Mouse (Mus musculus): ENCODE results near the gene Fbxw28. TPM values are rescaled to one million over a fixed set of nuclear protein-coding genes. Genes with fewer than 3 reads are reported as not detected.
"Not testable (repeated sequence)": the region's sequence is repeated elsewhere in the genome, so short reads cannot be mapped to it uniquely, and the experiment has no call there.

The Fbxw28 gene
- not detected in 2 replicates for polyA plus RNA-seq (2012; rRNA removed)

GRCm38 (mm10) chr9:109339559-109339958, at the start of gene Fbxw28:
Fbxw28 (minus strand) TSS chr9:109339659.
- DNase-seq; H3K4me3 ChIP-seq (ENCODE audit: insufficient read depth, low read depth, low read length); H3K27me3 ChIP-seq (replicated peaks; ENCODE audit: control insufficient read depth, insufficient read depth, low read length); H3K36me3 ChIP-seq (ENCODE audit: control insufficient read depth, insufficient read depth, low read length); H3K4me1 ChIP-seq (ENCODE audit: control insufficient read depth, insufficient read depth, low read length); H3K27ac ChIP-seq (ENCODE audit: insufficient read depth, low read depth, low read length): not testable (repeated sequence)
- WGBS: 100% methylated on average over 1 of the region's 1 CpGs

- H3K4me3 ChIP-seq (ENCODE audit: insufficient read depth, low read depth, low read length); H3K36me3 ChIP-seq (ENCODE audit: control insufficient read depth, insufficient read depth, low read length); DNase-seq; H3K27ac ChIP-seq (ENCODE audit: insufficient read depth, low read depth, low read length); H3K4me1 ChIP-seq (ENCODE audit: control insufficient read depth, insufficient read depth, low read length); H3K27me3 ChIP-seq (replicated peaks; ENCODE audit: control insufficient read depth, insufficient read depth, low read length): not testable (repeated sequence)
- WGBS: 100% methylated on average over 1 of the region's 1 CpGs
These were observed 51.9 kb downstream of the Fbxw28 start, which contains the start of gene Fbxw14 for GRCm38 (mm10) chr9:109287576-109287975. Fbxw14 (minus strand) TSS chr9:109287676.

Other genes starting within 250 kb of the Fbxw28 start
- gene Plxnb1, start 244.3 kb downstream of the Fbxw28 start, polyA plus RNA-seq (2012; rRNA removed): 16.7 and 21.7 TPM in 2 replicates
- gene Fbxw21, start 177.6 kb downstream of the Fbxw28 start, polyA plus RNA-seq (2012; rRNA removed): not detected in 2 replicates
- gene Fbxw13, start 143.7 kb downstream of the Fbxw28 start, polyA plus RNA-seq (2012; rRNA removed): not detected in 2 replicates
- gene Fbxw20, start 104.9 kb downstream of the Fbxw28 start, polyA plus RNA-seq (2012; rRNA removed): not detected in 2 replicates
- gene Fbxw14, start 52.0 kb downstream of the Fbxw28 start, polyA plus RNA-seq (2012; rRNA removed): not detected in 2 replicates
- not detected in 2 replicates for gene Fbxw22, start 64.6 kb upstream of the Fbxw28 start, polyA plus RNA-seq (2012; rRNA removed)
- gene Fbxw16, start 109.5 kb upstream of the Fbxw28 start, polyA plus RNA-seq (2012; rRNA removed): not detected in 2 replicates
- gene Fbxw19, start 156.2 kb upstream of the Fbxw28 start, polyA plus RNA-seq (2012; rRNA removed): not detected in 2 replicates
- 0.61 and 0.67 TPM in 2 replicates for gene Fbxw15, start 228.6 kb upstream of the Fbxw28 start, polyA plus RNA-seq (2012; rRNA removed)